Mouse (Mus musculus) left cerebral cortex, adult 2 months (tissue): ENCODE measurements at regions not wholly inside any gene's neighbourhood (a gene's known extent, or its start where the extent isn't known, plus 50 kb on each side); places are given as distances from the start of the nearest gene placed in this dataset.

Experiments used
- DNase-seq, 2 experiments: peaks; one replicate each; pipeline ENCODE4 v3.0.0; 2021 to 2022; ENCODE audit warnings: low spot score in 2 of 2, mixed read lengths in 1 of 2; ENCODE audit errors: extremely low spot score in 1 of 2
- H3K27ac ChIP-seq: fragments of 200-600 bp; 2 replicates; pipeline ENCODE4 v1.8.1; 2022
- H3K4me3 ChIP-seq: fragments of 200-600 bp; 2 replicates; pipeline ENCODE4 v1.8.1; 2022
- CTCF ChIP-seq: fragments of 200-600 bp; IDR thresholded peaks from 2 replicates; pipeline ENCODE4 v1.8.1; 2022; ENCODE audit warnings: antibody characterized with exemption, mild to moderate bottlenecking, moderate library complexity
- intact Hi-C: fragments of 180-260 bp; cut with DNase I; formaldehyde crosslinking; loops from one replicate; pipeline ENCODE4 v1.15.1; 2025

- intact Hi-C loops: no loop called here
- no peak for DNase-seq
- TF ChIP-seq CTCF: no peak
- Histone ChIP-seq H3K4me3 (no peak overlapping the region), H3K27ac (no peak overlapping the region)
These were observed 282.2 kb upstream of the Chd6 start for GRCm38 (mm10) chr2:161390954-161391690.

- no peak for DNase-seq
- no peak for TF ChIP-seq CTCF
- intact Hi-C loops: no loop called here
These were observed 280.5 kb upstream of the Chd6 start for GRCm38 (mm10) chr2:161389318-161389835.

GRCm38 (mm10) chr2:161387054-161387453 lies 278.2 kb upstream of the Chd6 start:
- no peak overlapping the region for H3K4me3 ChIP-seq
- TF ChIP-seq CTCF: no peak
- intact Hi-C loops: no loop called here
- H3K27ac ChIP-seq: no peak overlapping the region
- no peak for DNase-seq

More at GRCm38 (mm10) chr2:161389318-161389835, 280.5 kb upstream of the Chd6 start:
- no peak overlapping the region for H3K27ac ChIP-seq
- no peak overlapping the region for H3K4me3 ChIP-seq

GRCm38 (mm10) chr2:161382411-161382810 lies 273.5 kb upstream of the Chd6 start:
- intact Hi-C loops: no loop called here
- no peak overlapping the region for H3K4me3 ChIP-seq
- DNase-seq: no peak
- H3K27ac ChIP-seq: no peak overlapping the region
- TF ChIP-seq CTCF: no peak

- no peak for TF ChIP-seq CTCF
- intact Hi-C loops: no loop called here
- Histone ChIP-seq H3K4me3 (no peak overlapping the region), H3K27ac (no peak overlapping the region)
- DNase-seq: no peak
These were observed 269.4 kb upstream of the Chd6 start for GRCm38 (mm10) chr2:161378313-161378712.

- Histone ChIP-seq H3K4me3 (no peak overlapping the region), H3K27ac (no peak overlapping the region)
- peak in 1 of 2 experiments; percentile 29 for DNase-seq
- TF ChIP-seq CTCF: no peak
- intact Hi-C loops: no loop called here
These were observed 253.4 kb upstream of the Chd6 start for GRCm38 (mm10) chr2:161362325-161362724.

GRCm38 (mm10) chr2:161349110-161349509 lies 240.2 kb upstream of the Chd6 start:
- Histone ChIP-seq H3K4me3 (no peak overlapping the region), H3K27ac (no peak overlapping the region)
- intact Hi-C loops: no loop called here
- DNase-seq: no peak
- TF ChIP-seq CTCF: no peak

DNA sequence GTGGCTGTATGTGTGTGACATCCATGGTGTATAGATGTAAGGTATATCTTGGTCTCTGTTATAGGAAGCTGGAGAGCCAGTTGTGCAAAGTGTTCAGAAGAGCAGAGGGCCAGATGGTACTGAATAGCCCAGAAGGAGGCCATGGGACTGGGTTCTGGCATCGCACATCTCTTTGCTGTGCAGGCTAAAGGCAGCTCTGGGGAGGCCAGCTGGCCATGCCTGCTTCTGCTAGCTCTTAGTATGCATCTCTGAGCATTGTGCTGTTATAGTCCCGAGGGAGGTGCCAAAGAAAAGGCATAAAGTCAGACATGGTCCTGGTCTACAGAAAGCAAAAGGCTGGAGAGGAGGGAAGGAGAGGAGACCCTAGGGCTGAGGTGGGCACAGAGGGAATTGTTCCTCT lies 235.1 kb upstream of the Chd6 start:
- no peak for DNase-seq
- Histone ChIP-seq H3K4me3 (no peak overlapping the region), H3K27ac (no peak overlapping the region)
- no peak for TF ChIP-seq CTCF
- intact Hi-C loops: no loop called here

DNA sequence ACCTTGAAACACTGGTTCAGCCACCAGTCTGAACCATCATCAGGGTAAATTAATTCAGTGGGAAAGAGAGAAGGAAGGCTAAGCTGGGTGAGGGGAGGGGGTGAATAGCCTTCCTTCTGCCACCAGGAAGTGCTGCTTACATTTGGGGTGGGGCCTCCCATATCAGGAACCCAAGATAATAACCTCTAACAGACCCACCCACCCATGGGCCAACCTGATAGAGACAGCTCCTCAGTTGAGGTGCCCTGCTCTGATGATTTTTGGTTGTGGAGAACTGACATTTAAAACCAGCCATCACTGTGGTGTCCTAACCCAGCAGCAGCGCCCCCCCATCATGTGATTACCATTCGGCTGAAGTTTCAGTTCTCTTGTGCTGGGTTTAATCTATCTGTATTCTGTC lies 233.8 kb upstream of the Chd6 start:
- no peak overlapping the region for H3K4me3 ChIP-seq
- DNase-seq: no peak
- no peak overlapping the region for H3K27ac ChIP-seq

DNA sequence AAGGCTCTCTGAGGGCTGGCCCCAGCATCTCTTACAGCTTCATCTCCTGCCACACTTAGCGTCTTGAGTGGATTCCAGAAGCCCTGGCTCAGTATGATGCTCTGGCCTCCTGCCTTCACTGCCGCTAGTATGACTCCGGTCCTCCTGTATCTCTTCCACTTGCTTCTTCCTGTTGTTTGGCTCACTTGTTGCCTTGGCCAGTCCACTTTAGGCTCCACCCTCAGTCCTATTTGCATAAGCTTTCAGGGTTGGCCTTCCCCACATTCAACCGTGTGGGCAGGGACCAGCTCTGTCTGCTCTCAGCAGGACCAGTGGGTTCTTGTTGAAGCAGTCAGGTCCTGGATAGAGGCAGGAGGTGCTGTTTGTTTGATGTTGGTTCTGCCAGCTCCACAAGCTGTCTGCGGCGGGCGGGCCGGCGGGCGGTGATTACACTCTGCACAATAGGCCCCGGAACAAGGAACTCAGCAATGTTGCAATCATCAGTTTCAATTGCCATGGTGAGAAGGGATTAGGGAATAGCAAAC lies 232.6 kb upstream of the Chd6 start:
- DNase-seq: peak in 1 of 2 experiments; percentile 13
- Histone ChIP-seq H3K27ac (no peak overlapping the region), H3K4me3 (no peak overlapping the region)
- no peak for TF ChIP-seq CTCF
- intact Hi-C loops: no loop called here

More for the DNA sequence above, 233.8 kb upstream of the Chd6 start:
- no peak for TF ChIP-seq CTCF
- intact Hi-C loops: no loop called here

GRCm38 (mm10) chr2:161340291-161340690 lies 231.4 kb upstream of the Chd6 start:
- no peak overlapping the region for H3K4me3 ChIP-seq
- no peak overlapping the region for H3K27ac ChIP-seq
- TF ChIP-seq CTCF: no peak
- DNase-seq: no peak
- intact Hi-C loops: no loop called here

GRCm38 (mm10) chr2:161339327-161340001 lies 230.6 kb upstream of the Chd6 start:
- peak in 1 of 2 experiments; percentile 10 for DNase-seq
- Histone ChIP-seq H3K27ac (no peak overlapping the region), H3K4me3 (no peak overlapping the region)
- no peak; the same call in 1 of the 2 replicates for TF ChIP-seq CTCF
- intact Hi-C loops: loop anchor here (10.0 kb wide), 2 partner anchors 1325 to 1575 kb away; partner anchors contain the start of gene Ptprt
